15 mouse cellular contexts compared by ENCODE assay signal in the genomic region with DNA sequence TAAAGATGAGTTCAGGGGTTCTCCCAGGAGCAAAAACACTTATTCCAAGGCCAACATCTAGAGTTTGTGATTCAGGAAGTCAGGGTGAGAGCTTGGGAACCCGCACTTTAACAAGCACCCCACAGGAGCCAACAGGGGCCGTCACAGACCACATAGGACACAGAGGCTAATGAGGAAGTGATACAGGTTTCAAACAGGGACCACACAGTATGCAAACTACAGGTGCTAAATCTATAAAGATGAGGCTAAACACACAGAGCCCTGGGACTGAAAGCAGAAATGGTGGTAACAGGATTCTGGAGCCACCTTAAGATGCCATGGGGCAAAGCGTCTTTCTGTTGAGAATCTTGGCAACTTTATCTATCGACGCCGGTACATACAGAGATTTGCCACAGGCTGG. TPM values are rescaled to one million over a fixed set of nuclear protein-coding genes. Genes with fewer than 3 reads are reported as not detected.
DNase-seq lines count a peak whose midpoint lies in the region; ATAC-seq lines count a peak whose summit lies in the region.
"Had no signal": no experiment of that assay in that cellular context is flagged by ENCODE, and none has a peak within 500 bp of the region (broad histone marks: within the 10 kb centered on the region; RNA-seq: fewer than 3 reads in every experiment).

No protein-coding gene starts in this region.

- no peak overlapping the region for H3K4me3 ChIP-seq in hindbrain, embryonic 10.5 days
- H3K4me3 ChIP-seq in hindbrain, embryonic 11.5 days (ENCODE audit: low read depth, low read length), result no peak overlapping the region
- H3K4me3 ChIP-seq in forebrain, embryonic 16.5 days (replicated peaks; ENCODE audit: low read length), result no peak overlapping the region
- H3K4me3 ChIP-seq in midbrain, embryonic 10.5 days, result no peak overlapping the region

- H3K36me3 ChIP-seq in hindbrain, embryonic 10.5 days, result no peaks in the 10 kb centered on the region
- no peaks in the 10 kb centered on the region for H3K36me3 ChIP-seq in hindbrain, embryonic 11.5 days (ENCODE audit: control insufficient read depth, insufficient read depth, low read length)
- no peaks in the 10 kb centered on the region for H3K36me3 ChIP-seq in forebrain, embryonic 16.5 days (ENCODE audit: control insufficient read depth, insufficient read depth)
- no peaks in the 10 kb centered on the region for H3K36me3 ChIP-seq in midbrain, embryonic 10.5 days

- ATAC-seq in hindbrain, embryonic 11.5 days (ENCODE audit: low FRiP score), result no peak
- no peak for ATAC-seq in forebrain, embryonic 16.5 days
- peak; percentile 42; the same call in 1 of the 2 replicates for ATAC-seq in neutrophil, adult 5-6 weeks (ENCODE audit: extremely low read depth, insufficient number of reproducible peaks, low FRiP score, poor library complexity, severe bottlenecking)
- ATAC-seq: intestine, embryonic 16.5 days had no signal

- H3K9me3 ChIP-seq in hindbrain, embryonic 10.5 days, result no peaks in the 10 kb centered on the region
- no peaks in the 10 kb centered on the region for H3K9me3 ChIP-seq in hindbrain, embryonic 11.5 days (ENCODE audit: control insufficient read depth, low read length)
- no peaks in the 10 kb centered on the region for H3K9me3 ChIP-seq in forebrain, embryonic 16.5 days (ENCODE audit: control insufficient read depth, low read length)
- no peaks in the 10 kb centered on the region for H3K9me3 ChIP-seq in midbrain, embryonic 10.5 days (replicated peaks)

- peaks cover 60% of the 10 kb centered on the region for H3K4me1 ChIP-seq in hindbrain, embryonic 10.5 days (replicated peaks)
- H3K4me1 ChIP-seq in hindbrain, embryonic 11.5 days (replicated peaks; ENCODE audit: control insufficient read depth, insufficient read depth, low read length), result peaks cover 3% of the 10 kb centered on the region
- peaks cover 47% of the 10 kb centered on the region for H3K4me1 ChIP-seq in forebrain, embryonic 16.5 days (replicated peaks; ENCODE audit: control insufficient read depth, insufficient read depth, low read length)
- peaks cover 60% of the 10 kb centered on the region for H3K4me1 ChIP-seq in midbrain, embryonic 10.5 days

- no peak for DNase-seq in hindbrain, embryonic 10.5 days (ENCODE audit: low spot score)
- no peak for DNase-seq in hindbrain, embryonic 11.5 days (ENCODE audit: low spot score)
- DNase-seq in midbrain, embryonic 10.5 days (ENCODE audit: low spot score), result no peak
- no peak for DNase-seq in embryo, embryonic 9.5 days (ENCODE audit: extremely low spot score)
- no peak for DNase-seq in adrenal gland, postnatal 36 days
- DNase-seq in cerebellum, adult 11-12 months, result no peak
- DNase-seq: cerebellum, adult 18-20 months; kidney, postnatal 4 days; liver; lung, embryonic 14.5 days; right cerebral cortex, postnatal 4 days had no signal

- H3K4me2 ChIP-seq in hindbrain, embryonic 11.5 days (replicated peaks; ENCODE audit: low read depth, low read length), result no peak overlapping the region
- peak overlapping the region; percentile 5; the same call in 1 of the 2 replicates for H3K4me2 ChIP-seq in forebrain, embryonic 16.5 days (ENCODE audit: low read length)
- H3K4me2 ChIP-seq: lung, embryonic 14.5 days had no signal

- H3K27me3 ChIP-seq in hindbrain, embryonic 10.5 days (ENCODE audit: insufficient read depth, poor library complexity, severe bottlenecking), result no peaks in the 10 kb centered on the region
- no peaks in the 10 kb centered on the region for H3K27me3 ChIP-seq in hindbrain, embryonic 11.5 days (ENCODE audit: control insufficient read depth, insufficient read depth, low read length)
- no peaks in the 10 kb centered on the region for H3K27me3 ChIP-seq in forebrain, embryonic 16.5 days (replicated peaks; ENCODE audit: control insufficient read depth, insufficient read depth, low read length)
- H3K27me3 ChIP-seq in midbrain, embryonic 10.5 days (ENCODE audit: low read depth, poor library complexity, severe bottlenecking), result no peaks in the 10 kb centered on the region

- no peak overlapping the region for H3K9ac ChIP-seq in hindbrain, embryonic 11.5 days (ENCODE audit: low read depth, low read length)
- no peak overlapping the region for H3K9ac ChIP-seq in forebrain, embryonic 16.5 days (replicated peaks; ENCODE audit: low read depth, low read length)
- H3K9ac ChIP-seq: lung, embryonic 14.5 days had no signal

- WGBS in hindbrain, embryonic 10.5 days, result 92% methylated on average over 6 of the region's 6 CpGs
- 92% methylated on average over 6 of the region's 6 CpGs for WGBS in hindbrain, embryonic 11.5 days
- 80% methylated on average over 6 of the region's 6 CpGs for WGBS in forebrain, embryonic 16.5 days
- WGBS in midbrain, embryonic 10.5 days, result 95% methylated on average over 6 of the region's 6 CpGs

- H3K27ac ChIP-seq in hindbrain, embryonic 10.5 days, result peak overlapping the region; percentile 83
- H3K27ac ChIP-seq in hindbrain, embryonic 11.5 days (ENCODE audit: low read depth, low read length), result no peak overlapping the region
- peak overlapping the region; percentile 84 for H3K27ac ChIP-seq in forebrain, embryonic 16.5 days (ENCODE audit: low read length)
- H3K27ac ChIP-seq in midbrain, embryonic 10.5 days (replicated peaks), result peak overlapping the region; percentile 78; the same call in 1 of the 2 replicates

RNA-seq across cellular contexts. Expression of gene Coro2b, which starts 27.2 kb away (rescaled TPM):
- polyA plus RNA-seq in hindbrain, embryonic 10.5 days (2016; fragmentation: Nextera tagmentation; extraction: Ambion mirVana), result 17.5 and 30.7 TPM in 2 replicates
- polyA plus RNA-seq in hindbrain, embryonic 11.5 days (2014; fragmentation: Nextera tagmentation; extraction: Ambion mirVana), result 19.5 and 20.5 TPM in 2 replicates
- polyA plus RNA-seq in forebrain, embryonic 16.5 days (2015; fragmentation: Nextera tagmentation; extraction: Ambion mirVana), result 41.7 and 44.9 TPM in 2 replicates
- polyA plus RNA-seq in midbrain, embryonic 10.5 days (2016; fragmentation: Nextera tagmentation; extraction: Ambion mirVana), result 12.8 and 16.2 TPM in 2 replicates
- total RNA-seq in neutrophil, adult 5-6 weeks (2017), result 0.98 TPM in 1 of 2 replicates, not detected in the other
- 10 to 100 TPM in 1 of 2 experiments, 1 to 10 TPM in 1; 8.4 to 14.6 TPM for total RNA-seq in adrenal gland, postnatal 36 days (2021)
- total RNA-seq: MEL had no signal
